Mouse (Mus musculus) embryonic facial prominence, embryonic 11.5 days (tissue): Measurements from ENCODE around the gene C1qtnf4. TPM values are rescaled to one million over a fixed set of nuclear protein-coding genes. Genes with fewer than 3 reads are reported as not detected.

Source experiments
- ATAC-seq: fragments of 200-750 bp; cut with Nextera tagmentation; replicated peaks from 2 replicates; pipeline ENCODE4 v1.8.0; 2017; ENCODE audit warnings: low read depth; ENCODE audit not compliant: insufficient number of reproducible peaks, low FRiP score, low TSS enrichment
- DNase-seq: peaks from one replicate; pipeline ENCODE4 v3.0.0-alpha.2; 2015; ENCODE audit warnings: low spot score
- H3K27ac ChIP-seq: fragments of 300-500 bp; sonication (generic); replicated peaks from 2 replicates; pipeline ENCODE4 v1.5.1; 2014; ENCODE audit warnings: mild to moderate bottlenecking, low read depth, low read length, control low read depth
- H3K27me3 ChIP-seq: fragments of 300-500 bp; sonication (generic); 2 replicates; pipeline ENCODE4 v1.6.1; 2014; ENCODE audit warnings: mild to moderate bottlenecking, low read length, moderate library complexity, mixed read lengths; ENCODE audit not compliant: control insufficient read depth, insufficient read depth
- H3K36me3 ChIP-seq: fragments of 300-500 bp; sonication (generic); replicated peaks from 2 replicates; pipeline ENCODE4 v1.6.1; 2014; ENCODE audit warnings: low read depth, mild to moderate bottlenecking, low read length, moderate library complexity, mixed read lengths; ENCODE audit not compliant: control insufficient read depth, insufficient read depth
- H3K4me1 ChIP-seq: fragments of 300-500 bp; sonication (generic); 2 replicates; pipeline ENCODE4 v1.6.1; 2014; ENCODE audit warnings: low read length, mixed read lengths; ENCODE audit not compliant: control insufficient read depth, insufficient read depth
- H3K4me2 ChIP-seq: fragments of 300-500 bp; sonication (generic); 2 replicates; pipeline ENCODE4 v1.6.1; 2014; ENCODE audit warnings: low read depth, mild to moderate bottlenecking, control low read depth, low read length, moderate library complexity
- H3K4me3 ChIP-seq: fragments of 300-500 bp; sonication (generic); 2 replicates; pipeline ENCODE4 v1.5.1; 2014; ENCODE audit warnings: low read depth, low read length, control low read depth
- H3K9ac ChIP-seq: fragments of 300-500 bp; sonication (generic); replicated peaks from 2 replicates; pipeline ENCODE4 v1.6.1; 2014; ENCODE audit warnings: mild to moderate bottlenecking, control low read depth, low read length
- H3K9me3 ChIP-seq: fragments of 300-500 bp; sonication (generic); replicated peaks from 2 replicates; pipeline ENCODE4 v1.6.1; 2016; ENCODE audit warnings: mild to moderate bottlenecking, low read length, inconsistent platforms, mixed read lengths; ENCODE audit not compliant: control insufficient read depth
- WGBS: fragments of 180-500 bp; shearing (Covaris S2); extraction: QIAGEN DNeasy Blood & Tissue Kit; methylation state at CpG from one replicate; pipeline ENCODE4 v1.1.7; 2014; 5-methylcytosine and 5-hydroxymethylcytosine counted together
- polyA plus RNA-seq: library from polyadenylated mRNA; unstranded; fragments of >200 nt; fragmentation: Nextera tagmentation; extraction: Ambion mirVana; gene quantifications from 2 replicates; pipeline ENCODE4 v1.2.1, GENCODE M21; 2014

The C1qtnf4 gene
- polyA plus RNA-seq, 1 experiment from 2014 or later, result 13.7 TPM

DNA sequence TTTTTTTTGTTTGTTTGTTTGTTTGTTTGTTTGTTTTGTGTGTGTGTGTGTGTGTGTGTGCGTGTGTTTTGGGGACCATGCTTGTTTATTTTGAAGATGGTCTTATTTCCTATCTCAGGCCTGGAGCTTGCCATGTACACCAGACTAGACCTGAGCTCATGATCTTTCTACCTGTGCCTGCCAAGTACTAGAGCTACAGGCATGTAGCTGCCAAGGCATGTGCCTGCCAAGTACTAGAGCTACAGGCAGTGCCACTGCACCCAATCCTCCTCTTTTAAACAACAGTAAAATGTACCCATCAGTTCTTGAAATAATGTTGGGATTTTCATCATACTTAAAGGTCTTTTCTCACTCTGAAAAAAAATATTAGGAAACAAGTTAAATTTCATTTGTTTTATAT, 11.6 kb upstream of the C1qtnf4 start:
- 67% methylated on average over 1 of the region's 1 CpGs for WGBS

DNA sequence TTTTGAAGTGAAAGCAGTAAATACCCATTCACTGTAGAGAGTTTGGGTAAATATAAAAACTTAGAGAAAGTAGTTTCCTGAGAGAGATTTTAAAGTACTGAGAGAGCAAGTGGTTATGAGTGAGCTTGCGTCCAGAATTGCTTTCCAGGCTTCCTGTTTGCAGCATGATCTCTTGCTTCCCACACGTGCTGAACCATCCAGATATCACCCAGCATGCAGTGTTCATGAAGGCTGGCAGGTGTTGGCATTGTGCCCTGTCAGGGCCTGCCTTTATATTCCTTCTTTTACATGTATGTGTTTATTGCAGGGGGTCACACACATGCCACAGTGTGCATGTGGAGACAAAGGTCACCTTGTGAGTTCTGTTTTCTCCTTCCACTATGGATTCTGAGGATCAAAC, 10.4 kb upstream of the C1qtnf4 start:
- 78% methylated on average over 2 of the region's 2 CpGs for WGBS
- no peak overlapping the region for H3K4me3 ChIP-seq
- no peaks in the 10 kb centered on the region for H3K9me3 ChIP-seq
- H3K27me3 ChIP-seq, result no peaks in the 10 kb centered on the region
- no peak for DNase-seq
- no peak overlapping the region for H3K4me2 ChIP-seq
- H3K36me3 ChIP-seq, result no peaks in the 10 kb centered on the region
- H3K4me1 ChIP-seq, result no peaks in the 10 kb centered on the region
- no peak overlapping the region for H3K27ac ChIP-seq
- H3K9ac ChIP-seq, result no peak overlapping the region
- no peak for ATAC-seq

More for the DNA sequence above, 11.6 kb upstream of the C1qtnf4 start:
- DNase-seq (no peak), ATAC-seq (no peak)
- no peaks in the 10 kb centered on the region for H3K9me3 ChIP-seq
- no peaks in the 10 kb centered on the region for H3K36me3 ChIP-seq
- no peaks in the 10 kb centered on the region for H3K4me1 ChIP-seq
- H3K9ac ChIP-seq, result no peak overlapping the region
- H3K4me2 ChIP-seq, result no peak overlapping the region
- no peak overlapping the region for H3K27ac ChIP-seq
- H3K27me3 ChIP-seq, result no peaks in the 10 kb centered on the region
- no peak overlapping the region for H3K4me3 ChIP-seq

- WGBS, result 76% methylated on average over 4 of the region's 5 CpGs
- H3K27ac ChIP-seq, result no peak overlapping the region
- no peaks in the 10 kb centered on the region for H3K9me3 ChIP-seq
- DNase-seq (no peak), ATAC-seq (no peak)
- H3K27me3 ChIP-seq, result no peaks in the 10 kb centered on the region
- H3K4me1 ChIP-seq, result no peaks in the 10 kb centered on the region
- H3K36me3 ChIP-seq, result no peaks in the 10 kb centered on the region
- no peak overlapping the region for H3K4me2 ChIP-seq
- no peak overlapping the region for H3K9ac ChIP-seq
- H3K4me3 ChIP-seq, result no peak overlapping the region
Measured at GRCm38 (mm10) chr2:90877584-90878259, 7.9 kb upstream of the C1qtnf4 start.

GRCm38 (mm10) chr2:90879419-90879818, 6.2 kb upstream of the C1qtnf4 start:
- Histone ChIP-seq H3K36me3 (no peaks in the 10 kb centered on the region), H3K4me2 (no peak overlapping the region), H3K27me3 (peaks cover under 1% of the 10 kb centered on the region; the same call in 1 of the 2 replicates), H3K27ac (no peak overlapping the region), H3K4me3 (no peak overlapping the region), H3K9me3 (no peaks in the 10 kb centered on the region), H3K4me1 (no peaks in the 10 kb centered on the region), H3K9ac (no peak overlapping the region)
- ATAC-seq (no peak), DNase-seq (no peak)

GRCm38 (mm10) chr2:90880144-90880785, 5.4 kb upstream of the C1qtnf4 start:
- Histone ChIP-seq H3K36me3 (no peaks in the 10 kb centered on the region), H3K4me1 (no peaks in the 10 kb centered on the region), H3K4me2 (no peak overlapping the region), H3K4me3 (no peak overlapping the region), H3K27ac (no peak overlapping the region), H3K27me3 (peaks cover 3% of the 10 kb centered on the region), H3K9ac (no peak overlapping the region), H3K9me3 (no peaks in the 10 kb centered on the region)
- 14% methylated on average over 6 of the region's 6 CpGs for WGBS
- no peak for ATAC-seq
- DNase-seq, result no peak

- Histone ChIP-seq H3K27ac (no peak overlapping the region), H3K27me3 (peaks cover 16% of the 10 kb centered on the region), H3K4me3 (no peak overlapping the region), H3K4me1 (no peaks in the 10 kb centered on the region), H3K9me3 (no peaks in the 10 kb centered on the region), H3K9ac (no peak overlapping the region), H3K4me2 (no peak overlapping the region), H3K36me3 (no peaks in the 10 kb centered on the region)
- no peak for DNase-seq
- 89% methylated on average over 2 of the region's 2 CpGs for WGBS
- ATAC-seq, result no peak
Measured at GRCm38 (mm10) chr2:90881824-90882223, 3.8 kb upstream of the C1qtnf4 start.

DNA sequence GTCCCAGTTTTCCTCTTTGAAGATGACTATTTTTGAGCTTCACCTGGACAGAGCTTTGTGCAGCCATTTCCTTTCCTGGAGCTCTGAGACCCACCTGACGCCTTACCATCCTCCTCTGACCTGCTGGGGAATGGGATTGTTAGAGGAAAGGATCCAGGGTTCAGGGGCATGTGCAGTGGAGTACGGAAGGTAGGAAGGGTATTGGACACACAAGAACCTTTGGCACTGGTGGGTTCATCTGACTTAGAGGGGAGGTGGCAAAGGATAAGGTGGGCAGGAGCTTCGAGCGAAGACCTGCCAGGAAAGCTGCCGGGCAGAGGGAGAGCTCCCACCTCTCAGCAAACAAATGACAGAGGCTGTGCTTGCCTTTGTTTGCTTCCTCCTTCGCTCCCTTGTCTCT, 776 bp downstream of the C1qtnf4 start:
- WGBS, result 34% methylated on average over 6 of the region's 6 CpGs

DNA sequence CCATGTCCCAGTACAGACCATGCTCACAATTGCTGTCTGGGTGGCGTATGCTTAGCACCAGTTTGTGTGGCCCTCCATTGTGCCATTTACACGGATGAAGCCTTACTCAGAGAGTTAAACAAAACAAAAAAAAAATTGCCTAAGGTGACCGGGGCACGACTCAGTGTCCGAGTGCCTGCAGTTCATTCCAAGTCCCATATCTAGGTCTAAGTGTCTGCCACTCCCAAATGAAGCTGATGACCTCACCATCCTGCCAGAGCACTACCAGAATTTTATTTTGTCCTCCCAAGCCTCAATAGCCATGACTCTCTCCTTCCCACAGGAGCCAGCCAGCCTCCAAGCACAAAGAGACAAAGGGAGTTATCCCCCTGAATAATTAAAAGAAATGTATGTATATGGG, 2.0 kb downstream of the C1qtnf4 start:
- H3K27ac ChIP-seq, result no peak overlapping the region
- H3K36me3 ChIP-seq, result no peaks in the 10 kb centered on the region
- no peaks in the 10 kb centered on the region for H3K4me1 ChIP-seq
- H3K4me3 ChIP-seq, result no peak overlapping the region
- H3K9ac ChIP-seq, result no peak overlapping the region
- ATAC-seq (no peak), DNase-seq (no peak)
- H3K4me2 ChIP-seq, result no peak overlapping the region
- H3K27me3 ChIP-seq, result peaks cover 44% of the 10 kb centered on the region
- H3K9me3 ChIP-seq, result no peaks in the 10 kb centered on the region
- WGBS, result 69% methylated on average over 5 of the region's 5 CpGs

More for the DNA sequence above, 776 bp downstream of the C1qtnf4 start:
- H3K9ac ChIP-seq, result no peak overlapping the region; the same call in 1 of the 2 replicates
- no peak for DNase-seq
- no peaks in the 10 kb centered on the region for H3K36me3 ChIP-seq
- peaks cover 44% of the 10 kb centered on the region for H3K27me3 ChIP-seq
- no peak overlapping the region for H3K27ac ChIP-seq
- H3K9me3 ChIP-seq, result no peaks in the 10 kb centered on the region
- no peak overlapping the region; the same call in 1 of the 2 replicates for H3K4me3 ChIP-seq
- no peak for ATAC-seq
- H3K4me1 ChIP-seq, result no peaks in the 10 kb centered on the region
- H3K4me2 ChIP-seq, result peak overlapping the region; percentile 7; the same call in 1 of the 2 replicates
